Mouse (Mus musculus): Measurements from ENCODE around the gene Slc27a2. TPM values are rescaled to one million over a fixed set of nuclear protein-coding genes. Genes with fewer than 3 reads are reported as not detected.

The Slc27a2 gene
- total and polyA plus RNA-seq, 3 experiments, result not detected

- Histone ChIP-seq H3K27ac (ENCODE audit: control insufficient read depth, low read depth, low read length) (no peak overlapping the region), H3K79me2 (ENCODE audit: control insufficient read depth, insufficient read depth, low read length, poor library complexity) (no peaks in the 10 kb centered on the region), H3K36me3 (ENCODE audit: control insufficient read depth in 1 of 2, insufficient read depth in 2 of 2, low read length in 2 of 2) (no peaks in the 10 kb centered on the region), H3K9me3 (replicated peaks; ENCODE audit: insufficient read depth, low read length) (no peaks in the 10 kb centered on the region), H3K27me3 (ENCODE audit: control insufficient read depth in 1 of 2, insufficient read depth in 2 of 2, low read length in 2 of 2) (no peaks in the 10 kb centered on the region), H3K9ac (ENCODE audit: control insufficient read depth, low read depth, low read length, poor library complexity, severe bottlenecking) (no peak overlapping the region), H3K4me1 (ENCODE audit: control insufficient read depth in 1 of 2, insufficient read depth in 2 of 2, low read length in 2 of 2) (no peaks in the 10 kb centered on the region), H3K4me3 (ENCODE audit: control insufficient read depth in 1 of 2, insufficient read depth in 1 of 2, low read depth in 2 of 2, low read length in 2 of 2) (no peak overlapping the region)
- peak; percentile 77 for DNase-seq (ENCODE audit: low read depth, low spot score)
- TF ChIP-seq SIN3A (IDR thresholded peaks at IDR 0.05; ENCODE audit: low read length) (no peak), MYC (IDR thresholded peaks at IDR 0.05; ENCODE audit: low read depth, low read length) (0 out of 2 replicates have a peak, but pooled peaks have one; percentile 22), ETS1 (IDR thresholded peaks at IDR 0.05; ENCODE audit: low read depth, low read length) (no peak), MAFK (IDR thresholded peaks at IDR 0.05; ENCODE audit: borderline replicate concordance, low read depth, low read length) (no peak), TBP (IDR thresholded peaks at IDR 0.05; ENCODE audit: low read depth, low read length) (no peak), BHLHE40 (IDR thresholded peaks at IDR 0.05; ENCODE audit: borderline replicate concordance, low read depth, low read length) (0 out of 2 replicates have a peak, but pooled peaks have one; percentile 20), POLR2AphosphoS5 (IDR thresholded peaks at IDR 0.05; ENCODE audit: borderline replicate concordance, low read depth, low read length) (no peak), SMC3 (IDR thresholded peaks at IDR 0.05; ENCODE audit: low read depth, low read length) (peak; percentile 95), POLR2A (IDR thresholded peaks at IDR 0.05; ENCODE audit: control insufficient read depth in 1 of 2, insufficient read depth in 1 of 2, low read depth in 1 of 2, low read length in 2 of 2, poor library complexity in 1 of 2) (no peak), ZKSCAN1 (IDR thresholded peaks at IDR 0.05; ENCODE audit: low read depth, low read length) (no peak), TCF12 (IDR thresholded peaks at IDR 0.05; ENCODE audit: low read depth, low read length) (0 out of 2 replicates have a peak, but pooled peaks have one; percentile 13), CHD1 (IDR thresholded peaks at IDR 0.05; ENCODE audit: low read depth, low read length) (no peak), UBTF (IDR thresholded peaks at IDR 0.05; ENCODE audit: borderline replicate concordance, insufficient read depth, low read depth, low read length) (no peak), ZMIZ1 (IDR thresholded peaks at IDR 0.05; ENCODE audit: low read depth, low read length) (no peak), GABPA (IDR thresholded peaks at IDR 0.05; ENCODE audit: low read depth, low read length) (no peak), NRF1 (IDR thresholded peaks at IDR 0.05; ENCODE audit: insufficient read depth, low read depth, low read length, poor library complexity, severe bottlenecking) (no peak), RCOR1 (IDR thresholded peaks at IDR 0.05; ENCODE audit: low read depth, low read length) (no peak), ELF1 (IDR thresholded peaks at IDR 0.05; ENCODE audit: low read depth, low read length) (no peak), EP300 (IDR thresholded peaks at IDR 0.05; ENCODE audit: low read depth in 1 of 2, low read length in 2 of 2) (no peak), GATA1 (IDR thresholded peaks at IDR 0.05; ENCODE audit: low read depth, low read length) (no peak), TAL1 (IDR thresholded peaks at IDR 0.05; ENCODE audit: low read length) (no peak), MAZ (IDR thresholded peaks at IDR 0.05; ENCODE audit: low read depth, low read length) (0 out of 2 replicates have a peak, but pooled peaks have one; percentile 41), JUND (IDR thresholded peaks at IDR 0.05; ENCODE audit: low read depth, low read length) (no peak), CHD2 (IDR thresholded peaks at IDR 0.05; ENCODE audit: low read length) (no peak), MXI1 (IDR thresholded peaks at IDR 0.05; ENCODE audit: low read depth, low read length) (no peak), NELFE (IDR thresholded peaks at IDR 0.05; ENCODE audit: low read depth, low read length) (no peak), MEF2A (IDR thresholded peaks at IDR 0.05; ENCODE audit: extremely low read depth, insufficient replicate concordance, low read depth, low read length, poor library complexity, severe bottlenecking) (no peak), KAT2A (conservative IDR thresholded peaks at IDR 0.05; ENCODE audit: low read depth, low read length) (no peak), E2F4 (IDR thresholded peaks at IDR 0.05; ENCODE audit: borderline replicate concordance, low read depth, low read length) (no peak), POLR2AphosphoS2 (IDR thresholded peaks at IDR 0.05; ENCODE audit: low read length) (no peak), HCFC1 (IDR thresholded peaks at IDR 0.05; ENCODE audit: low read depth, low read length) (0 out of 2 replicates have a peak, but pooled peaks have one; percentile 16), ZC3H11A (IDR thresholded peaks at IDR 0.05; ENCODE audit: low read depth, low read length) (peak; percentile 80), MAX (IDR thresholded peaks at IDR 0.05; ENCODE audit: low read length) (peak; percentile 23; the same call in 1 of the 2 replicates), RAD21 (IDR thresholded peaks at IDR 0.05; ENCODE audit: low read depth, low read length) (peak; percentile 65), USF2 (IDR thresholded peaks at IDR 0.05; ENCODE audit: borderline replicate concordance in 1 of 2, insufficient read depth in 1 of 2, low read depth in 1 of 2, low read length in 2 of 2) (no peak), CTCF (IDR thresholded peaks at IDR 0.05 in 2 of 3, conservative IDR thresholded peaks at IDR 0.05 in 1 of 3; ENCODE audit: control insufficient read depth in 1 of 3, insufficient read depth in 1 of 3, low read depth in 2 of 3, low read length in 3 of 3, poor library complexity in 1 of 3, severe bottlenecking in 1 of 3) (peak; percentile 77 to 91 (median 85))
Measured at GRCm38 (mm10) chr2:126593831-126594610, 41.8 kb downstream of the Slc27a2 start.
